Mouse (Mus musculus) limb, embryonic 15.5 days (tissue): ENCODE data around the gene Mthfd2. TPM values are rescaled to one million over a fixed set of nuclear protein-coding genes. Genes with fewer than 3 reads are reported as not detected.

ENCODE experiments used
- ATAC-seq: fragments of 200-750 bp; cut with Nextera tagmentation; 2 replicates; pipeline ENCODE4 v1.8.0; 2017; ENCODE audit warnings: low read depth, moderate TSS enrichment; ENCODE audit not compliant: insufficient number of reproducible peaks, low FRiP score, low TSS enrichment
- H3K27ac ChIP-seq: fragments of 300-500 bp; sonication (generic); 2 replicates; pipeline ENCODE4 v1.5.1; 2015; ENCODE audit warnings: moderate library complexity, mild to moderate bottlenecking, inconsistent platforms
- H3K27me3 ChIP-seq: fragments of 300-500 bp; sonication (generic); 2 replicates; pipeline ENCODE4 v1.6.1; 2015; ENCODE audit warnings: inconsistent platforms
- H3K36me3 ChIP-seq: fragments of 300-500 bp; sonication (generic); 2 replicates; pipeline ENCODE4 v1.6.1; 2015; ENCODE audit warnings: inconsistent platforms
- H3K4me1 ChIP-seq: fragments of 300-500 bp; sonication (generic); 2 replicates; pipeline ENCODE4 v1.6.1; 2015; ENCODE audit warnings: inconsistent platforms
- H3K4me2 ChIP-seq: fragments of 300-500 bp; sonication (generic); 2 replicates; pipeline ENCODE4 v1.6.1; 2015; ENCODE audit warnings: mild to moderate bottlenecking, inconsistent platforms
- H3K4me3 ChIP-seq: fragments of 300-500 bp; sonication (generic); 2 replicates; pipeline ENCODE4 v1.5.1; 2015; ENCODE audit warnings: mild to moderate bottlenecking, inconsistent platforms
- H3K9ac ChIP-seq: fragments of 300-500 bp; sonication (generic); 2 replicates; pipeline ENCODE4 v1.6.1; 2015; ENCODE audit warnings: inconsistent platforms
- H3K9me3 ChIP-seq: fragments of 300-500 bp; sonication (generic); 2 replicates; pipeline ENCODE4 v1.6.1; 2016; ENCODE audit warnings: inconsistent platforms
- WGBS: fragments of 180-500 bp; shearing (Covaris S2); methylation state at CpG from one replicate; pipeline ENCODE4 v1.1.7; 2015; 5-methylcytosine and 5-hydroxymethylcytosine counted together
- polyA plus RNA-seq: library from polyadenylated mRNA; unstranded; fragments of >200 nt; fragmentation: Nextera tagmentation; extraction: Ambion mirVana; gene quantifications from 2 replicates; pipeline ENCODE4 v1.2.1, GENCODE M21; 2015

The Mthfd2 gene
- 31.1 and 34.0 TPM in 2 replicates for polyA plus RNA-seq

DNA sequence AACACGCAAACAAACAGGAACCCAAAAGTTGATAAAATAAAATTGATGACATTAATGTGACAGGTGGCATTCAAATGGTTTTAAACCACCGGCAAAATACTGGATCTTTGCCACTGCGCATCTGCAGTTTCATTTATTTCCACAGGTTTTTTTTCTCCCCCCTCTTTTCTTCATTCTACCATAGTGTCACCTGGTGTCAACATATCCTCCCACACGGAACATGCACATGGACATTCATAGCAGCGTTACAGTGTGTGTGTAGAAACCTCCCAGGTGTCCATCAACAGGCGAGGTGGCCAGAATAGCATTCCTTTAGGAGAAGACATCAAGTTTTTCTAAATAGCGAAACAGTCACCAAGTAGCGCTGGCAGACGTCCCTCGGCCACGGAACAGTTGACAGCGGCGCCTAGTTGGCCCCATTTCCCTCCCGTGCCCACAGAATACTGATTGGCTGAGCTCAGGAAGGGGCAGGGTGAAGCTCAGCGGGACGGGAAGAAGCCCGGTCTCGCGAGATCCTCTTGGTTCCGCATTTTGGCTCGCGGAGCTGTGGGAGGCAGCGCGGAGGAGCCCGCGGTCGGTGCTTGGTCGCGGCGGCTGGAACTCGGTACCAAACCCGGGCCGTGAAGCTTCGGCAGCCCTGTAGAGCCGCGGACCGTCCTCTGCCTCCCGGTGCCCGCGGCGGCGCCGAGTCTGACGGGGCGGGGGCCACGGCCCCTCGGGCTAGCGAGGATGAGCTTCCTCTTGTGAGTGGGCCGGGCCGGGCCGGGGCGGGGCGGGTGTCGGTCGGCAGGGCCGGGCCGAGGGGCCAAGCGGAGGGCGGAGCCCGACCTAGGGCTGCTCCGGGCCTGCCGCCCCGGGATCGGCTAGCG, at the start of gene Mthfd2, which contains the start of gene Mob1a:
Mthfd2 (minus strand) TSS at position 384 of the 869 bp plus-strand sequence.
Mob1a (plus strand) TSS at position 492 of the 869 bp plus-strand sequence.
- Histone ChIP-seq H3K4me2 (peak within 1 kb of the TSS; percentile 65), H3K36me3 (peaks cover 14% of the 10 kb centered on the region), H3K27ac (peak within 1 kb of the TSS; percentile 93), H3K9ac (peak within 1 kb of the TSS; percentile 81), H3K9me3 (no peaks in the 10 kb centered on the region), H3K27me3 (no peaks in the 10 kb centered on the region), H3K4me1 (peaks cover 7% of the 10 kb centered on the region), H3K4me3 (peak within 1 kb of the TSS; percentile 67)
- peak; percentile 97 for ATAC-seq
- WGBS: under 1% methylated on average over 64 of the region's 65 CpGs

DNA sequence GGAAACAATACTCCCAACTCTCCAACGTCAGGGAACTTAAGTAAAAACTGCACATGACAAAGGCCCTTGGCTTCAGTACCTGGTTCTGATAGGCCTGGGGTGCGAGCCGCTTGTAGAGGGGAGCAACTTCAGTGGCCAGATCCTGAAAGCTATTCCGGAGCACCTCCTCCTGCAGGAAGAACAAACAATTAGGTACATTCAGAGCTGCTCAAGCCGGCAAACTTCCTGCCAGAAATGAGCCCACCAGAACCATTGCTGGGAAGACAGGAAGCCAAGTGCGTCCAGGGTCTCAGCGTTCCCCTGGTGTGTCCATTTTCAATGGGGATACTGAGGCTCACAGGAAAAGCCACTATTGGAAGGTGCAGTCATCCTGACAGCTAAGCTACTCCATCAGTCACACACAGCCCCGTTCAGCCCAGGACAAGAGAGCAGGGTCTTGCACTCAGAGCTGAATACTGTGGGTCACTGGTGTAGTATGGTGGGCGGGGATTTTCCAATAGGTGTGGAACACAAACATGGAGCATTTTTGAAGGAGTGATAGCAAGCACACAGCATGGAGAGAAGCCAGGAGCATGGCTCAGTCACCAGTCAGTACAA, 48.1 kb upstream of the Mthfd2 start:
- Histone ChIP-seq H3K4me1 (no peaks in the 10 kb centered on the region), H3K27ac (no peak overlapping the region), H3K4me3 (no peak overlapping the region), H3K4me2 (no peak overlapping the region), H3K9ac (no peak overlapping the region), H3K9me3 (no peaks in the 10 kb centered on the region), H3K36me3 (peaks cover 98% of the 10 kb centered on the region), H3K27me3 (no peaks in the 10 kb centered on the region)
- WGBS: 88% methylated on average over 9 of the region's 9 CpGs
- ATAC-seq: no peak

DNA sequence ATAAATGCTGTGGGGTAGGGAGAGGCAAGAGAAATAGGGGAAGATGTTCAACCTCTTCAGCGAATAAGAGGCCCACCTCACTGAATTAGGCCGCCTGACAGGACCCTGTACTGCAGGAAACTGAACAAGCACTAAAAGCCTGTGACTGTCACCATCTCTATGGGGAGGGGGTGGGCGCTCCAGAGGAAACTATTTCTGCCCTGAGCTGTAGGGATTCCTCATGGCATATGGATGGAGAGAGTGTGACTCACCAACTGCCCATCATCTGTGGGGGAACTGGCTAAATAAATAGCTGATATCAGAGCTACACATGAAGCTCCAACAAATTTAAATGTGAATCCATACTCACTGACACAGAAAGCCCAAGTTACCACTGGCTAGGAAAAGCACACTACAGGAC, 45.6 kb upstream of the Mthfd2 start:
- H3K4me1 ChIP-seq: no peaks in the 10 kb centered on the region
- peaks cover 96% of the 10 kb centered on the region for H3K36me3 ChIP-seq
- H3K4me3 ChIP-seq: no peak overlapping the region
- no peak for ATAC-seq
- no peaks in the 10 kb centered on the region for H3K9me3 ChIP-seq
- 79% methylated on average over 3 of the region's 3 CpGs for WGBS
- no peak overlapping the region for H3K4me2 ChIP-seq
- H3K27ac ChIP-seq: no peak overlapping the region
- H3K9ac ChIP-seq: no peak overlapping the region
- no peaks in the 10 kb centered on the region for H3K27me3 ChIP-seq

DNA sequence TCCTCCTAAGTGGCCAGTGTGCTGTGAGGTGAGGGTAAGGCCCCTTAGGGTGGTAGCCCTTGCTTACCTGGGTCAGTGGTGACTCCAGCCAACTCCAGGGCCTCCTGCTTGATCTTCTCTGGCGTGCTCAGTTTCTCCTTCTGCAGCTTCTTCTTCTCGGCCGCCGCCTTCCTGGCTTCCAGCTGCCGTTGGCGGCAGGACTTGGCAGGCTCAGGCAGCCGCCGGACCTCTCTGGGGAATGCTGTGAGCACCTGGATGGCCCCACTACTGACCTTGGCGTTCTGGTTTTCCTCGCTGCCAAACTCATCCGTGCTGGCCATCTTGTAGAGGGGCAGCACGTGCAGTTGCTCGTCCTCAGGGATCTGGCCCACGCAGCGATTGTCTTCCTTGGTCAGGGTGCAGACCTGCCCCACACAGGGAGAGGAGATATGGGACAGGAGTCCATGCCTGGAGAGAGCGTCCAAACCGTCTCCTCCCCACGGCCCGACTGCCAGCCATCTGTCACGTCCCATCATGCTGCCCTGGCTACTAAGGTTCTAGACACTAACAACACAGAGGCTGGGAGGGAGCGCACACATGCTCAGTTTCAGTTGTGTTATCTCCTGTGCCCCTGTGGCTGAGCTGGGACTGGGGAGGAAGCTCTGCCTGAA, 44.7 kb upstream of the Mthfd2 start:
- Histone ChIP-seq H3K36me3 (peaks cover 94% of the 10 kb centered on the region), H3K4me3 (no peak overlapping the region), H3K9ac (no peak overlapping the region), H3K4me2 (no peak overlapping the region), H3K4me1 (no peaks in the 10 kb centered on the region), H3K27me3 (no peaks in the 10 kb centered on the region), H3K27ac (no peak overlapping the region), H3K9me3 (no peaks in the 10 kb centered on the region)
- WGBS: 84% methylated on average over 21 of the region's 21 CpGs
- ATAC-seq: no peak

DNA sequence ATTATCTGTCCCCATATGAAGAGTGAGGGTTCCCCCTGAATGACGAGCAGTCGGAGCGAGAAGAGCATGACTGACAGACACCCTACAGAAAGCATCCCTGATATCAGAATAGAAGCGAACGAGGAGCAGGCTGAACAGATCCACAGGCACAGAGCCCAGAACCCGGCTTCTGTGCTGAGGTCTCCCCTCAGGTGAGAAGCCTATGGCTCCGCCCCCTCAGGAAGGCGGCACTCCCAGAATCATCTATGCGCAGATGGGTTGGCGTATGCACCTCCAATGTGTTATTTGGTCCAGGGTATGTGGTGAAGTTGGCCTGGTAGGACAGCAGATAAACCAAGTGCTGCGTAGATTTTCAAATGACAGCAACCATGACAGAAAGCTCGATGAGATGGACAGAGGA, 37.4 kb upstream of the Mthfd2 start:
- WGBS: 86% methylated on average over 12 of the region's 12 CpGs
- Histone ChIP-seq H3K36me3 (peaks cover 83% of the 10 kb centered on the region), H3K27ac (no peak overlapping the region), H3K27me3 (no peaks in the 10 kb centered on the region), H3K4me3 (no peak overlapping the region), H3K4me2 (no peak overlapping the region), H3K9ac (no peak overlapping the region), H3K9me3 (no peaks in the 10 kb centered on the region), H3K4me1 (no peaks in the 10 kb centered on the region)
- no peak for ATAC-seq

DNA sequence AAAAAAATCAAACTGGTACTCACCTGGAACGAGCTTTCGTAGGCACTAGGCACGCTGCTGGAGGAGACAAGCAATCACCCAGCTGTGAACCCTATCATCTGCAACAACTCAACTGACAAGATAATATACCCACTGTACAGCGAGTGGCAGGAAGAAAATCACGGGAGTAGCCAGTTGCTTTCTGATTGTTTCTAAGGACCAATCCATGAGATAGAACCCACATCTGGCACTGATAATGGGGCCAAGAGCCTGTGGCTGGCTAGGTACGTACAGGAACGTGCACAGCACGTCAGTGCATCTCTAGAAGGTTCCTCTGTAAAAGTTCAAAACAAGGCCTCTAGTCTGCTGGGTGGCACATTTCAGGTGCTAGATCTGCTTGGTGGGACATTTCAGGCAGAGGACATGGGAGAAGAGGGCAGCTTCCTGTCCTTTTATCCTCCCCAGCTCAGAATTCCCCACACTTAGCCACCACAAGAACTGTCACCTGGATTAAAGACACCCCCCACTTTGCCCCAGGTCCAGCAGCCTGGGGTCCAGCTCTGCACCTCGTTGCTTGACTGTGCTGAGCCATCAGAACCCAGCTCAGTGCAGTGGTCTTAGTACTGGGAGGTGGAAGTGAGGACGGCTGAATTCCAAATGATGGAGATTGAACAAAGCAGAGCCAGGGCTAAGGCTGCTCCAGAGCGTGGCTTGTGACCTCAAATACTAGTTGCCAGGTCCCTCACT, 36.0 kb upstream of the Mthfd2 start:
- H3K36me3 ChIP-seq: peaks cover 78% of the 10 kb centered on the region

DNA sequence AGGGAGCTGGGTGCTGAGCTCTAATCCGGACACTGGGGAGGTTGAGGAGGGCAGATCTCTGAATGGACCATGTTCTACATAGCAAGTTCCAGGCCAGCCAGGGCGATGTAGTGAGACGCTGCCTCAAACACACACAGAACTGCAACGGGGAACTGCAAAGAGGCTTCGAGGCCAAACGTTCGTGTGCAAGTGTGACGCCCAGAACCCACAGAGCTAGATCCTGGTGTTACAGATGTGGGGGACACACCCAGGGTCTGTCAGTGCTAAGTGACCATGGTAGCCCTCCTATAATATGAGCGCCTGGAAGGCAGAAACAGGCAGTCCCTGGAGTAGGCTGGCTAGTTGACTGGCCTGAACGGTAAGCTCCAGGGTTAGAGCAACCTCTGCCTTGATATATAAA, 31.7 kb upstream of the Mthfd2 start:
- ATAC-seq: no peak
- H3K27ac ChIP-seq: 0 out of 2 replicates have a peak overlapping the region, but pooled peaks have one; percentile 4
- WGBS: 93% methylated on average over 10 of the region's 10 CpGs

More for the DNA sequence above, 36.0 kb upstream of the Mthfd2 start:
- Histone ChIP-seq H3K4me1 (no peaks in the 10 kb centered on the region), H3K9me3 (no peaks in the 10 kb centered on the region), H3K4me3 (no peak overlapping the region), H3K27ac (no peak overlapping the region), H3K4me2 (no peak overlapping the region), H3K9ac (no peak overlapping the region), H3K27me3 (no peaks in the 10 kb centered on the region)
- ATAC-seq: no peak
- 71% methylated on average over 11 of the region's 11 CpGs for WGBS

DNA sequence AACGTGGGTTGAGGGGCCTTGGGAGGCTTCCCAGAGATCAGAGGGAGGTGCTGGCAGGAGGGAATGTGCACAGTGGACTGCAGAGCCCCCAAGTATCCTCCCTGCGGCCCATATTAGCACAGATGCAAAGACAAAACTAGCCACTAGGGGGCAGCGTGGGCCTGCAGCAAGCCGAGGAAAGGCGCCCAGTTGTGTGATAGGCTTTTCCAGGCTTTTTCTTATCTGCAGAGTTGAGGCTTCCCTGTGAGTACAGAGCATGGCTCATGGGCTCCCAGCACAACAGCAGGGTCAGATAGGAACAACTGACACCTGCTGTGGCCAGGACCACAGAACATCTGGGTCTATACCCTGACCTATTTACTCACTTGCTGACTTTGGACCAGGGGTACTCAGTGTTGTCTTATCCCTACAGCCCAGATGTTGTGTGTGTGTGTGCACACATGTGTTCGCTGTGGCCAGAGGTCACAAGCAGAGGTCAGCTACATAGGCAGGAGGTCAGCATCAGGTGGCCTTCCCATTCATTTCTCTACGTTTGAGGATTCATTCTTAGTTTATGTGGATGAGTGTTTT, 30.9 kb upstream of the Mthfd2 start:
- no peak overlapping the region for H3K27ac ChIP-seq
- H3K4me3 ChIP-seq: no peak overlapping the region
- H3K9me3 ChIP-seq: no peaks in the 10 kb centered on the region
- ATAC-seq: no peak
- H3K4me2 ChIP-seq: no peak overlapping the region
- peaks cover 71% of the 10 kb centered on the region for H3K36me3 ChIP-seq
- no peak overlapping the region for H3K9ac ChIP-seq
- WGBS: 26% methylated on average over 7 of the region's 7 CpGs
- no peaks in the 10 kb centered on the region for H3K27me3 ChIP-seq
- no peaks in the 10 kb centered on the region for H3K4me1 ChIP-seq

More for the DNA sequence above, 31.7 kb upstream of the Mthfd2 start:
- Histone ChIP-seq H3K4me2 (no peak overlapping the region), H3K36me3 (peaks cover 76% of the 10 kb centered on the region), H3K4me1 (no peaks in the 10 kb centered on the region), H3K9me3 (no peaks in the 10 kb centered on the region), H3K27me3 (no peaks in the 10 kb centered on the region), H3K9ac (no peak overlapping the region), H3K4me3 (no peak overlapping the region)

DNA sequence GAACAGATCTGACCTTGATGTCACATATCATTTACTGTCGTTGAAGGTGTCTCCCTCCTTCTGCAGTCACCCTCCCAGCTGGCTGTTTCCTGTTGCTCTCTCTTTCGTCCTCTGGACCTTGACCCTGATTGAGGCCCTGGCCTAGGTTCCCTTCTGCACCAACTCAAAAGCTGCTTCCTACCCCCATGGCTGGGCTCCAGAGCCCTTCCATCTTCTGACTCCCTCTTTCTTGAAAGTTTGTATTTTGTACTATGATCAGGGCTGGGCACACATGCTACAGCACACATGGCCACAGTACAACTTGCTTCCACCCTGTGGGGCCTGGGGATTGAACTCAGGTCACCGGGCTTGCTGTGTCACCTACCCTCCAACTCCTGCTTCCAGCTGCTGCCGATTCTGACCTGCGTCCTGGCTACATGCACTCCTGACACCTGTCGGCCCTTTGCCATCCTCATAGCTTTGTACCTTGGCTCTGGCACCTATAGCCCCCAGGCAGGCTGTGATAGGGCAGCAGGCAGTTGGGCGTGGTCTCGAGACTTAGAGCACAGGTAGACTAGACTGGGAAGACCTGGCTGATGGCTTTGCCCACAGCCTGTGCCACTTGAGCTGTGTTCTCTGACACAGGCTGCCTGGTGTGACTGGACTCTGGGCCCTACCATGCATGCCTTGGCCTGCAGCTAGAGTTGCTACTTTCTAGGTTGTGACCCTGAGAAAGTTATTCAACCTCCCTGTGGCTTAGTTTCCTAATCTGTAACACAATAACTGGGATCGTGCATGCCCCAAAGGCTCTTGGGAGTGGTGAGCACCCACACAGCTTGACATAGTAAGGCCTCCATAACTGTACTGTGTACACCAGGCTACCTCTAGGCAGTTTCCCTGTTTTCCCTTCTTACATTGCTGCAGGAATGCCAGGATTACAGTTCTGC, 29.4 kb upstream of the Mthfd2 start:
- Histone ChIP-seq H3K9ac (no peak overlapping the region), H3K27ac (no peak overlapping the region), H3K36me3 (peaks cover 58% of the 10 kb centered on the region), H3K4me3 (no peak overlapping the region), H3K4me2 (no peak overlapping the region), H3K27me3 (no peaks in the 10 kb centered on the region), H3K4me1 (peaks cover 4% of the 10 kb centered on the region), H3K9me3 (no peaks in the 10 kb centered on the region)
- ATAC-seq: no peak
- WGBS: 79% methylated on average over 9 of the region's 9 CpGs

DNA sequence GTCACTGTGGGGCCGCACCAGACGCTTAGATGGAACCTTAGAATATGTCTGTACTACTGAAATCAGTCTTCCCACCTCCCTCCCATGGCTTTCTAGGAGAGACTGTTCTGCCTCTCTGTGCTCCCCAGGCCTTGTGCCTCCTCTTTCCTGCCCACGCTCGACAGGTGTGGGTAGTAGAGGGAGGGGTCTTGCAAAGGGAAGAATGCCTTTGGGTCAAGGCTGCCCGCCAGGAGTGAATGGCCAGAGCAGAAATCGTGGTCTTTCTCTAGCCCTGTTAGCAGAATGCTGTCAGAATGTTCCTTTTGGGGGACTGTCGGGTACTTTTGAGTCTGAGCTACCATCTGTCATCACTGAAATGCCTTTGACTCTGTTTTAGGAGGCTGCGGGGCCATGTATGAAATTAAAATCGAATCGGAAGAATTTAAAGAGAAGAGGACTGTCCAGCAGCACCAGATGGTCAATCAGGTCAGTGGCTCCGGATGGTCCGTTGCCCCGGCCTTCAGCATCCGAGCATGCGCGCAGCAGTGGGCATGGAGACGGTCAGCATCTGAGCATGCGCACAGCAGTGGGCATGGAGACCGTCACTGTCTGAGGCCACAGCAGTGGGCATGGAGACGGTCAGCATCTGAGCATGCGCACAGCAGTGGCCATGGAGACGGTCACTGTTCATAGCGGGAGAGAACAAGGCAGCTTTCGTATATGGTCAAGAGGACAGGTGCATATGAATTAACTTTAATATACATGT, 27.1 kb upstream of the Mthfd2 start:
- Histone ChIP-seq H3K9me3 (no peaks in the 10 kb centered on the region), H3K4me2 (no peak overlapping the region), H3K4me3 (no peak overlapping the region), H3K9ac (no peak overlapping the region), H3K36me3 (peaks cover 39% of the 10 kb centered on the region), H3K4me1 (peaks cover 13% of the 10 kb centered on the region), H3K27ac (no peak overlapping the region), H3K27me3 (no peaks in the 10 kb centered on the region)
- no peak for ATAC-seq
- 94% methylated on average over 24 of the region's 24 CpGs for WGBS
